Mouse (Mus musculus) urinary bladder, adult 2 months (tissue): ENCODE data around the gene Gm10563. TPM values are rescaled to one million over a fixed set of nuclear protein-coding genes. Genes with fewer than 3 reads are reported as not detected.
A peak's percentile ranks its signal among the peaks of the same experiment; 100 is the strongest.
"Not testable (repeated sequence)": the region's sequence is repeated elsewhere in the genome, so short reads cannot be mapped to it uniquely, and the experiment has no call there.

Source experiments
- DNase-seq: peaks from one replicate; pipeline ENCODE4 v3.0.0; 2022; ENCODE audit warnings: low spot score
- polyA plus RNA-seq: library from polyadenylated mRNA; depleted of rRNA; stranded (reverse); fragments of >200 nt; gene quantifications from 2 replicates; pipeline ENCODE4 v1.2.3, GENCODE M21; 2012

Gene Gm10563
- polyA plus RNA-seq, 1 experiment, result not detected

DNA sequence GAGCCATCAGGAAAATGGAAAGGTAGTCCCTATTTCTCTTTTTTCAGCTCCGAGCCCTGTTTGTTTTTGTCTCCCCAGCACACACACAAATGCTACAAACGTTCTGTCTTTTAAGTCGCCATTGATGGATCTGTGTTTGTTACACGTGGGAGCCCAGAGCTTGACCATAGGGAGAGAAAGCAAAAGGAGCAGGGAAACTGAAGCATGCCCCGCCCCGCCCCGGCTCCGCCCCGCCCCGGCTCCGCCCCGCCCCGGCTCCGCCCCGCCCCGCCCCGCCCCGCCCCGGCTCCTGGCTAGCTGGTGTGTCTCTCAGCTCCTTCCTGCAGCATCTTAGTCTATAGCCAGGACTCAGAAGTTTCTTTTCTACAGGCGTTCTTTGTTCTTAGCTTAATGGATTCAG is 46.7 kb downstream of the Gm10563 start:
- DNase-seq, result no peak

DNA sequence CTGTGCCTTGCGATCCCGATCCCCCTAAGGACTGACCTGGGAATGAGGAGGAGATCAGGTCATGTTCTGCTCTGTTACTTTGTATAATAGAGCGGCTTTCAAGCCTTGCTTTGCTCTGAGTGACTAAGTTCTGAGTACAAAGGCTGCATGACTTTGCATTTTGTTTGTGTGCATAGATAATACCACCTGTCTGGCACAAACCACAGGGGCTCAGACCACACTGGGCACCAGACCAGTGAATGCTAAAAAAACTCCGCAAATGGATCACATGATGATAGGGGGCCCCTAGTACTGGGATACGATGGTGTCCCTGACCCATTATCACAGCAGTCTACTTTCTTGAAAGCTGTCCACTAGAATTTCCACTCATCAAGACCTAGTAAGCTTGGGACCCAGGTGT is 48.6 kb downstream of the Gm10563 start:
- no peak for DNase-seq

DNA sequence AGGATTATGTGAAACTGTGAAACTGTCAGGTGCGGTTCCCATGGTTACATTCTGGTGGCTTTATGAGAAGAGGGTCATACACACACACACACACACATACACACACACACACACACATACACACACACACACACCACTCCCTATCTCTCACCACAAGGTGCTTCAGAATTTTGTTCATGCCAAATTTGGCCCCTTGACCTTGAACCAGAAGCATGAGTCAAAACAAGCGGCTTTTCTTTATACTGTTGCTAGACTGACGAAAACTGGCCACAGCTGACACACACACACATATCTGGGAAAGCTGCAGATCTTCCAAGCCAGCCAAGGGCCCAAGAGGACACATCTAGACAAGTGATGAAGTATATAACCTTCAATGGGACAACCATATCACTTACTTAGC is 49.4 kb downstream of the Gm10563 start:
- DNase-seq, result no peak

DNA sequence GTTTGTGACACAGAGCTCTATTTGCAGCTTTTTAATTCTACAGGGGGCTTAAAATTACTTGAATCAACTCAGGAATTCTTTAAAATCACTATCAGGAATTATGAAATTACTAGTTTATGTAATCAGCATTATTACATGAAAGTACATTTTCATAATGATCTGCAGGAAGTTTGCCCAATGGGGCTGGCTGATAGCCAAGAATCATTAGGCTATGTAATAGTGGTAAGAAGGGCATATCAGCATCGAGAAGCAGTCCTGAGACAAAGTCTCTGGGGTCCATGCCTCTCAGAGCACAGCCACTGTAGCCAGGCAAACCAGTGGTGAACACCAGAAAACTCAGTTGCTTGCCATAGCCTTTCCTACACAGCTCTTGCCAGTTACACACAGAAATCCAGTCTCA is 51.4 kb downstream of the Gm10563 start:
- DNase-seq, result no peak

DNA sequence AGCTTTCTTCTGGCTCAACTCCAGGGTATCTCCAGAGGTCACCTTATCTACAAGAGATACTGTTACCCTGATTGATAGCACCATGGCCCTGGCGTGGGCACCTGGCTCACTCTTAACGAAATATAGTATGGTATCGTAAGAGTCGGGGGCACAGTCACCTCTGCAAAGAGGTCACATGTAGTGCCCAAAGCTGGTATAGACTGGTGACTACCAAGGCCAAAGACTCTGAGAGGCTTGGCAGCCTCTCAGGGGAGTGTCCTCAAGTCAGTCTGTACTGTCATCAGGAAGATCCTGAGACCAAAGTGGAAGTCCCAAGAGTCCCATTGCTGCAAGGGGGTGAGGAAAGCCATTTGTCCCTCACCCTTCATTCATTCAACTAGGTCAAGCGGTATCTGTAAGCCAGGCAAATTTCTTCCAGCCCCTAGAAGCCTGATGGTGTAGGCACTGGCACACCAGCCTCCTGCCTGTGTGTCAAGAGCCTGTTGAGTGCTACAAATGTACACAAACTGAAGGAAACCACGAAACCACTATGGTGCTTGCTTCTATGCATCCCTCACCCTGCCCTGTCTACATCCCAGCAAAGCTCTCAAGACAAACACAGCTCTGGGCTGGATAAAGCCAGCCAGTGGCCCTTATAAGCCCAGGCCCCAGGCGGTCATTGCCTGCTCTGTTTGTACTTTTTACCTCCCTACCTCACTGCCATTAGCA is 54.0 kb downstream of the Gm10563 start:
- no peak for DNase-seq

DNA sequence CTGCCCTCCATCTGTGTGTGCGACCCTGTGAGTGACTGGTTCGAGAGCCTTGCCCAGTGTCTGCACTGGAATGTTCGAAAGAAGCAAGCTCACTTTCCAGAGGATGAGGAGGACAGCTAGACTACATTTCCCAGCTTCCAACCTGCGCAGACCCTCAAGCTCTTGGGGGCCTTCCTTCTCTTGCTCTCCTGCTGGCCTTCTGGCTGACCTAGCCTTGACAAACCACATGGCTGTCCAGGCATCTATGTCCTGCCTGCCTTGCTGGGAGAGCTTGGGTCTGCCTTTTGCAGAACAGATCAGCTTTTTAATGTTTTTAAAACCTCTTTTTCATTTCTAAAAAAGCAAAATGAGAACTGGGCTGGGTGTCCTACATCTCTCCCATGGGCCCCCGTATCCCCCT is 55.9 kb downstream of the Gm10563 start:
- DNase-seq, result no peak

DNA sequence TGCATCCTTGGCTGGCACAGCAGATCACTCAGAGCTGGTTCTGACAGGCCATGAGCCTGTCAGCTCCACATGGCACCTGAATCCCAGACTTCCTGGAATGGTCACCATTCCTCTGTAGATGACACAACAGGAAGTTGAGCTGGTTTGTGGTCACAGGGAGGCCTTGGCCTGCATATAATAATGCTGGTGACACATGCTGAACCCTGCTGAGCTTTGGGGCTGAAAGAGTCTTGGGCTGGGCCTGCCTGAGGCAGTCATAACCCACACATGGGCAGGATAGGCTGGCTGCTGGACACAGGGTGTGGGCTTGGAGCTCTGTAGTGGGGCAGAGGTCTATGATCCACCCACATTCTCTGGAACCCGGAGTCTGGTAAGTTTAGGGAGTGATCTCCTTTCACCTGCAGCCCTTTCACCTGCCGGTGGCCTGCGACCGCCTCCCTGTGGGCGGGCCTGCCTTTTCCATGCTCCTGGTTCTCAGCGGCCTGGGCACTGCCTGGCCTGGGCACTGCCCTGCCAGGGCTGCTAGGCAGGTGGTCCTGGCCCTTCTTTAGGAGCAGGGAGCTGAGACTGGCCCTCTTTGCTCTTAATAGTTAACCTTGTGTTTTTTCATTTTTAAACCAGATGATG is 62.8 kb downstream of the Gm10563 start:
- peak; percentile 46 for DNase-seq

DNA sequence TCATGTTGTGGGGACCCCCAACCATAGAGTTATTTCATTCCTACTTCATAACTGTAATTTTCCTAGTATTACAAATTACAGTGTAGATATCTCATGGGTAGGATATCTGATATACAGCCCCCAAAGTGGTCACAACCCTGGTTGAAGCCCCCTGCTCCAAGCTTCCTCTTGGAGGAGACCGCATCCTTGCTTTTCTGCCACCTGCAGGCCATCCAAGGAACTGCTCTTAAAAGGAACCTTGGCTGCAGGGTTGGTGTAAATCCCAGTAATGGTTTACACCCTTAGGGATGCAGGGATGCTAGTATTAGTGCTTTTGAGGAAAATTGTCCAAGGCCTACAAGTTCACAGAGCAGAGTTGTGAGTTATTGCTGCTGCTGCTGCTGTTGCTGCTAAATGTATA is 64.8 kb downstream of the Gm10563 start:
- DNase-seq, result no peak

DNA sequence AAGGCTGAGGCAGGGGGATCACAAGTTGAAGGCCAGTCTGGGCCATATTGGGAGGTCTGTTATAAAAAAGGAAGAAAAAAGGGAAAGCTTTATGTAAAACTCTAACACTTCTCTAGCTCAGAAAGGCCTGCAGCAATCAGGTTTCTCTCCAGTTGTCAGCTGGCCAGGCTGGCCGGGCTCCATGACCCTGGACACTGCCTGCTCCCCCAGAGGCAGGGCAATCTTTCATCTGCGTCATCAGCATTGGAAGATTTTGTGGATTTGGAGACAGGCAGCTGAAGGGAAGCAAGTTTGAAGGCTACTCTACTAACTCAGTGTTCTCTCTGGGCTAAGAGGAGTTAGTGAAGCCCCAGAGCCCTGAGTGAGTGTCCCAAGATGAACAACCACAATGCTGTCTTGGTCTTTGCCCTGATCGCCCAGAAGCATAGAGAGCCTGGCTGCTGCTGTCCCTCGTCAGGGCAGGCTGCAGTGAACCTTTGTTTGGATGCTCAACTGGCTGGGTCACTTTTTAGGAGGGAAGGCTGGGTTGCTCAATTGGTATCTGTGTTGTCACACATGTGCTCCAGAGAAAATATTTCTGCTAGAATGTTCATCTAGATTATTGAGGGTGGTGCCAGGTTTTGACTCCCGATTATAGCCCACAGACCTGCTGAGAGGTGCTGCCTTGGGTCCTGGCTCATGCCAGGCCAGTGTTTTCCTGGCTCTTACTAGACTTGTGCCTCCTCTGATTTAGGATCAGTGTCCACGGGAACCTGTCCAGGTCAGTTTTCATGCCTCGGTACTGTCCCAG is 66.7 kb downstream of the Gm10563 start:
- no peak for DNase-seq

DNA sequence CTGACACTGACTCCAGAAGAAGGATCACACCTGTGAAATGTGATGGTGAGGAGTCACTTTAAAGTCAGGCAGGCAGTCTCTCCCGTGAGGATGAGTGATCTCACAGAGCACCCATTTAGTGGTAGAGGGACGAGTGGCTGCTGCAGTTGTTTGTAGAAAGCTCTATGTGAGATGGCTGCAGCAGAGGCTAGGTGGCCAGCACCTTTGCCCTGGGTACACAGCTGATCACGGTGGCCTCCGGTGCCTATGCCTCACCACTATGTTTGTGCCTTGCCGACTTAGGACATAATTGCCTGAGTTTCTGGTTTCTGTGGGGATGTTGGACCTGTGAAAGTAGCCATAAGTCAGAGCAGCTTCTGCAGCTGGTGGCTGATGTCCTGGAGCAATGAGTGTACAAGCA is 67.5 kb downstream of the Gm10563 start:
- DNase-seq, result no peak

DNA sequence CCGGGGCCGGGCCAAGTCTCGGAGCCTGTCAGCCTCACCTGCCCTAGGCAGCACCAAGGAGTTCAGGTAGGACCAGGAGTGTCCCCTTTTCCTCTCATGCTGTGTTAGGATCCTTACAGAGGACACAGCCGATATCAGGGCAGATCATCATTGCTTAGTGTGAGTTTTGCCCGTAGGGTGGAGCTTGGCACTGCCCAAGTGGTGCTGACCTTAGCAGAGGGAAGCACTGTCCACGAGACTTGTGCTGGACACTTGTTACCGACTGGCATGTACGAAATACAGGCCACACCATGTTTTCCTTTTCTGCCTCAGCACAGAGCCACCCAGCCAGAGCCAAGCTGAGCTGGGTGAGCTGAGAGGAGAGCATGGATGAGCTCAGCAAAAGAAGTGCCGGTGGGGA is 68.1 kb downstream of the Gm10563 start:
- no peak for DNase-seq

DNA sequence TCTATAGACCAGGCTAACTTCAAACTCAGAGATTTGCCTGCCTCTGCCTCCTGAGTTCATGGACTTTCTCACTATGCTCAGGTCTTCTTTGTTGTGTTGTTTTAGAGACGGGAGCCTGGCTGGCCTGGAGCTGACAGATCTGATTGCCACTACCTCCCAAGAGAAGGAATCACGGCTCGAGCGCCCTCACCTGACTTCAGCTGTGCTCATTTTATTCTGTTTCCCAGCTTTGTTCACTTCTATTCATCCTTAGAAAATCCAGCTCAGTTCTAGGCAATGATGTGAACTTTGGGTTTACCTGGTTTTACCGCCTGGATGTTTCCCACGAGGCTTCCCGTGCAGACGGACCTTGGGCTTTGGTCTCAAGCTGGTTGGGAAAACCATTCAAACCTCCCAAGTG is 69.7 kb downstream of the Gm10563 start:
- no peak for DNase-seq

DNA sequence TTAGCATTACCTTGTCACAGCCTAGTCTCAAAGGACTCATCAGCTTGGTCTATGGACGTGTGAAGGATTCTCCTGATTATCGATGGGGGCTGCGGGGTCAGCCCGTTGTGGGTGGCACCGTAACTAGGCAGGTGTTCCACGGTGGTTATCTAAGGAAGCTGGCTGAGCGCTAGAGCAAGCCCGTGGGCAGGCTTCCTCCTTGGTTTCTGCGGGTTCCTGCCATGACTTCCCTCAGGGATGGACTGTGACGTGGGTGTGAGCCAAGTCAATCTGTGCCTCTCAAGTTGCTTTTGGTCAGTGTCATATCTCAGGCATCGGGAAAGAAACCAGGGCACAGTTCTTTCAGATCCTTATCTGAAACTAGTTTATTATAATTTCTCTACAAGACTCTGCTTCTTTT is 70.3 kb downstream of the Gm10563 start:
- no peak for DNase-seq

DNA sequence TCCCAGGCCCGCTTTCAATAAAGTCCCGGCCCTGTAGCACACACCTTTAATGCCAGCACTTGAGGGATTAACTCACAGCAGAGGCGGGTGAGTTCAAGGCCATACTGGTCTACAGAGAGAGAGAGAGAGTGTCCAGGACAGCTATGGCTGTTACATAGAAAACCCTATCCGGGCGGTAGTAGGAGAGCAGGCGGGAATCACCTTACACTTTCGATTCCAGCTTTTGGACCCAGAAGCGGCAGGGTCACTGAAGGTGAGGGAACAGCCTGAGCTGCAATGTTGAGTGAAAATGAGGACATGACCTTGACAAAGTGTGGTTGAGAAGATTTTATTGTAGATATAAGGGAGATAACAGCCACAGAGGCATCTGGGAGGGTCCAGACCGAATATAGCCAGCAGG is 71.3 kb downstream of the Gm10563 start:
- no peak for DNase-seq

DNA sequence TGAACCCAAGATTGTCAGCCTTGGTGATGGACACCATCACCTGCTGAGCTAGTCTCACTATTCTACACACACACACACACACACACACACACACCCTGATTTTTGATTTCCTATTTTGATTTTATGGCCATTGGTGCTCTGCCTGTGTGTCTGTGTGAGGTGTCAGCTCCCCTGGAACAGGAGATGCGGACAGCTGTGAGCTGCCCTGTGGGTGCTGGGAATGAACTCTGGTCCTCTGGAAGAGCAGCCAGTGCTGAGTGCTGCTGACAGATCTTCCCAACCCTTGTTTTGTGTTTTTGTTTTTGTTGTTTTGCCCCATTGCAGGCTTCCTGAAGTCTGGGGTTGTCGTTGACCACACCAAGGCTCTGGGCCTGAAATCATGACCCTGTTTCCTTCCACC is 72.1 kb downstream of the Gm10563 start:
- no peak for DNase-seq

DNA sequence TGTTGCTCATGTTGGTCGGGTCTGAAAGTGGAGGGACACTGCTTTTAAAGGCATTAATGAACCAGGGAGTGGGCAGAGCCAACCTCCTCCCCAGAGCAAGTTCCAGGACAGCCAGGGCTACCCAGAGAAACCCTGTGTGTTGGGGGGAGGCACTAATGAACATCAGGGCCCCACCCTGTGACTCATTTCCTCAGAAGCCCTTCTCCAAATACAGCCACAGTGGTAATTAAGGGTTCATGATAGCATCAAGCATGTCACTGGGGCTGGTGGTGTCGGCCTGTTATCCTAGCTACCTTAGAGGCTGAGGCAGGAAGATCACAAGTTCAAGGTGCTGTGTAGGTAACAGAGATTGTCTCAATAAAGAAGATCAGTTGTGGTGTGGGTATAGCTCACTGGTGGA is 73.8 kb downstream of the Gm10563 start:
- no peak for DNase-seq

DNA sequence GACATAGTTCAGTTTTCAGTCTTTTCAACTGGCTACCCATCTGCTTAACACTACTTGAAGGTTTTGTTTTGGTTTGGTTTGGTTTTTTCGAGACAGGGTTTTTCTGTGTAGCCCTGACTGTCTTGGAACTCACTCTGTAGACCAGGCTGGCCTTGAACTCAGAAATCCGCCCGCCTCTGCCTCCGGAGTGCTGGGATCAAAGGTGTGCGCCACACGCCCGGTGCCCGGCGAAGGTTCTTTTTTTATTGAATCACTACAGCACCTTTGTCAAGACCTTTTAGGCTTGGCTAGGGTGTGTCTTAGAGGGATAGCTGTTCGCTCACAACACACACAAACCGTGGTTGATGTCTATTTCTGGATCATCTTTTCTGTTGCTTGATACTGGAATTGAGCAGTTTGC is 74.9 kb downstream of the Gm10563 start:
- DNase-seq, result not testable (repeated sequence)

DNA sequence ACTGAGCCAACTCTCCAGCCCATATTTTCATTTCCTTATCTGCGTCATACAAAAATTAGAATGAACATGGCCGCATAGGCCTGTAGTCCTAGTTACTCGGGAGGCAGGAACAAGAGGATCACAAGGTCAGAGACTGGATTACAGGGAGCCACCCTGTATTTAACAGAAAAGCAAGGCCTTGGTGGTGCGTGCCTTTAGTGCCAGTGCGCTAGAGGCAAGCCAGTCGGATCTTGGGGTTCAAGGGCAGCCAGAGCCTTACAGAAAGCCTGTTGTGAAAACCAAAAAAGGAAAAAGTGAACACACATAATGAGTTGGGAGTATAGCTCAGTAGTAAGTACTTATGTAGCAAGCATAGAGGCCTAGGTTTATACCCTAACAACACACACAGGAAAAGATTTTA is 75.4 kb downstream of the Gm10563 start:
- DNase-seq, result no peak

DNA sequence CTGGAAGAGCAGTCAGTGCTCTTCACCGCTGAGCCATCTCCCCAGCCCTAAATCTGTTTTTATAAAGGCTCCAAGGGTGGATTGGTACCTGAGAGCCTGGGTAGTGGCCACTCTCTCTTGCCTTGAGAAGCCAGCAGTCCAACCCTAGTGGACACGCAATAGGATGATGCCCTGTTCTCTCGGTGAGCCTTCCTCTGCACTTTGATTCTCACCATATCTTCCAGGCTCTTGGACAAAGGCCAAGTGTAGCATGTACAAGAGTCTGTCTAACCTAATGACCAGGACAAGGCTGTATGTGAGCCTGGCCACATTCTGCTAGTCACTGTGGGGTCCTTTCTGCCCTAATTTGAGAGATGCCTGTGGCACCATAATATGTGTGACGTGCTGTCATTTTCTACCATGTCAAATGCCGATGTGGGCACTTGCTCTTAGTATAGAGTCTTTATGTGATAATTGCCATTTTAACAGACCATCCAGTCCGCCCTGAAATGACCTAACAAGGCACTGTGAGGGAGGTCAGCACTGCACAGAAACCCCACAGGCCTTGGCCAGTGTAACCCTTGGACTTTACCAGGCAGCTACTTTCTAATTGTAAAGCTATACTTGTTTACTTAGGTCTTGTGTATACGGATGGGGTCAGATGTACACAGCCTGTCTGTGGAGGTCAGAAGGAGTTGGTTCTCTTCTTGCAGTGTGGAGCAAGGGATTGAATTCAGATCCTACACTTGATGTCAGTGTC is 76.4 kb downstream of the Gm10563 start:
- no peak for DNase-seq

DNA sequence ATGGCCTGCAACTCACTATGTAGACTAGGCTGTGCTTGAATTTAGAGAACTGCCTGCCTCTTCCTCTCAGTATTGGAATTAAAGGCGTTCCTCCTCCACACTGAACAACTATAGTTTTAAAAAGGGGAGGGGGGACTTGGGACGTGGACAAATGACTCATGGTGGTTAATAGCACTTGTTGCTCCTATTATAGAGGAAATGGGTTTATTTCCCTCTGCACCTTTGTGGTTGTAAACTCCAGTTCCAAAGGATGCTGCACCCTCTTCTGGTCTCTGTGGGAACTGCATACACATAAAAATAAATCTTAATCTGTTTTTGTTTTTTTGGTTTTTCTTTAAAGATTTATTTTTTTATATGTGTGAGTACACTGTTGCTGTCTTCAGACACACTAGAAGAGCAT is 77.0 kb downstream of the Gm10563 start:
- DNase-seq, result no peak

DNA sequence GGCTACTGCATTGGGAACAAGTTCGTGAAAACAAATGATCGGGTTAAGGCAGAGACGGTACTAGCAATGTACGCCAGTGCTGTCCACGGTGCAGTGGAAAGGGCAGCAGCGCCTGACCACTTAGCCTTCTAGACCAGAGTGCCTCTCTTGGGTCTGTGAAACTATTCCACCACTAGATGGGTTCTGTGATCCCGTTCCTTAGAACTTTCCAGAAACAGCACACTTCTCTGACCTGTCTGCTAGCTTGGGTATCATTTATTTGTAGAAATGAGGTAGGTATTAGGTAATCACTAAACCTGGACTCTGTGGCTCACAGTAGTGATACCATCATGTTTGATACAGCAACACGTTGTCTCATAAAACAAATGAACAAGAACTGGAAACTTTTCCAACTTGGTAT is 78.7 kb downstream of the Gm10563 start:
- DNase-seq, result no peak
